Mouse (Mus musculus) lung, embryonic 16.5 days (tissue): ENCODE results near the gene Smim24. TPM values are rescaled to one million over a fixed set of nuclear protein-coding genes. Genes with fewer than 3 reads are reported as not detected.

Experiments used
- ATAC-seq: fragments of 200-750 bp; cut with Nextera tagmentation; 2 replicates; pipeline ENCODE4 v1.8.0; 2017; ENCODE audit warnings: low read depth, mild to moderate bottlenecking, moderate library complexity
- H3K27ac ChIP-seq: fragments of 300-500 bp; sonication (generic); 2 replicates; pipeline ENCODE4 v1.5.1; 2014; ENCODE audit warnings: mild to moderate bottlenecking, control low read depth, low read length
- H3K27me3 ChIP-seq: fragments of 300-500 bp; sonication (generic); 2 replicates; pipeline ENCODE4 v1.6.1; 2014; ENCODE audit warnings: low read depth, low read length, mixed read lengths; ENCODE audit not compliant: control insufficient read depth, insufficient read depth
- H3K36me3 ChIP-seq: fragments of 300-500 bp; sonication (generic); 2 replicates; pipeline ENCODE4 v1.6.1; 2014; ENCODE audit warnings: low read length; ENCODE audit not compliant: control insufficient read depth, insufficient read depth
- H3K4me1 ChIP-seq: fragments of 300-500 bp; sonication (generic); replicated peaks from 2 replicates; pipeline ENCODE4 v1.6.1; 2014; ENCODE audit warnings: low read length, mixed read lengths; ENCODE audit not compliant: control insufficient read depth, insufficient read depth
- H3K4me2 ChIP-seq: fragments of 300-500 bp; sonication (generic); 2 replicates; pipeline ENCODE4 v1.6.1; 2014; ENCODE audit warnings: low read depth, low read length, control low read depth
- H3K4me3 ChIP-seq: fragments of 300-500 bp; sonication (generic); 2 replicates; pipeline ENCODE4 v1.5.1; 2014; ENCODE audit warnings: mild to moderate bottlenecking, low read length, control low read depth
- H3K9ac ChIP-seq: fragments of 300-500 bp; sonication (generic); 2 replicates; pipeline ENCODE4 v1.6.1; 2014; ENCODE audit warnings: low read length, control low read depth
- H3K9me3 ChIP-seq: fragments of 300-500 bp; sonication (generic); 2 replicates; pipeline ENCODE4 v1.6.1; 2016; ENCODE audit warnings: low read length; ENCODE audit not compliant: control insufficient read depth
- WGBS: fragments of 180-500 bp; shearing (Covaris S2); extraction: QIAGEN DNeasy Blood & Tissue Kit; methylation state at CpG from one replicate; pipeline ENCODE4 v1.1.7; 2014; 5-methylcytosine and 5-hydroxymethylcytosine counted together
- polyA plus RNA-seq: library from polyadenylated mRNA; unstranded; fragments of >200 nt; fragmentation: Nextera tagmentation; extraction: Ambion mirVana; gene quantifications from 2 replicates; pipeline ENCODE4 v1.2.1, GENCODE M21; 2015

Smim24 gene
- polyA plus RNA-seq, 1 experiment from 2014 or later = 7.9 TPM

- Histone ChIP-seq H3K36me3 (peaks cover 47% of the 10 kb centered on the region), H3K9ac (peak overlapping the region; percentile 7; the same call in 1 of the 2 replicates), H3K4me3 (no peak overlapping the region), H3K27me3 (no peaks in the 10 kb centered on the region), H3K4me1 (peaks cover 58% of the 10 kb centered on the region), H3K4me2 (no peak overlapping the region), H3K9me3 (no peaks in the 10 kb centered on the region), H3K27ac (no peak overlapping the region)
- ATAC-seq = no peak
- WGBS = 29% methylated on average over 9 of the region's 9 CpGs
These were observed 11.2 kb downstream of the Smim24 start for GRCm38 (mm10) chr10:81404082-81404481.

GRCm38 (mm10) chr10:81404720-81405119 is 11.9 kb downstream of the Smim24 start:
- no peaks in the 10 kb centered on the region for H3K27me3 ChIP-seq
- 65% methylated on average over 18 of the region's 18 CpGs for WGBS
- H3K4me3 ChIP-seq = no peak overlapping the region
- peak overlapping the region; percentile 23; the same call in 1 of the 2 replicates for H3K4me2 ChIP-seq
- peaks cover 62% of the 10 kb centered on the region for H3K4me1 ChIP-seq
- no peak for ATAC-seq
- H3K27ac ChIP-seq = peak overlapping the region; percentile 33; the same call in 1 of the 2 replicates
- H3K36me3 ChIP-seq = peaks cover 40% of the 10 kb centered on the region
- no peaks in the 10 kb centered on the region for H3K9me3 ChIP-seq
- H3K9ac ChIP-seq = no peak overlapping the region

- ATAC-seq = no peak
- 53% methylated on average over 13 of the region's 13 CpGs for WGBS
- H3K36me3 ChIP-seq = peaks cover 31% of the 10 kb centered on the region
- no peak overlapping the region for H3K4me3 ChIP-seq
- H3K27ac ChIP-seq = no peak overlapping the region
- no peak overlapping the region for H3K4me2 ChIP-seq
- H3K27me3 ChIP-seq = no peaks in the 10 kb centered on the region
- no peak overlapping the region for H3K9ac ChIP-seq
- no peaks in the 10 kb centered on the region for H3K9me3 ChIP-seq
- peaks cover 68% of the 10 kb centered on the region for H3K4me1 ChIP-seq
These were observed 12.8 kb downstream of the Smim24 start for GRCm38 (mm10) chr10:81405588-81406201.

GRCm38 (mm10) chr10:81406504-81407440 is 13.9 kb downstream of the Smim24 start:
- Histone ChIP-seq H3K9me3 (no peaks in the 10 kb centered on the region), H3K4me2 (peak overlapping the region; percentile 23), H3K4me1 (peaks cover 73% of the 10 kb centered on the region), H3K4me3 (peak overlapping the region; percentile 21), H3K9ac (peak overlapping the region; percentile 32; the same call in 1 of the 2 replicates), H3K27me3 (no peaks in the 10 kb centered on the region), H3K36me3 (peaks cover 31% of the 10 kb centered on the region), H3K27ac (peak overlapping the region; percentile 8; the same call in 1 of the 2 replicates)
- WGBS = 46% methylated on average over 24 of the region's 24 CpGs
- ATAC-seq = no peak

- peak; percentile 31; the same call in 1 of the 2 replicates for ATAC-seq
- Histone ChIP-seq H3K4me3 (peak overlapping the region; percentile 21), H3K27ac (peak overlapping the region; percentile 72), H3K4me2 (peak overlapping the region; percentile 23), H3K9me3 (no peaks in the 10 kb centered on the region), H3K4me1 (peaks cover 73% of the 10 kb centered on the region), H3K36me3 (peaks cover 31% of the 10 kb centered on the region), H3K27me3 (no peaks in the 10 kb centered on the region), H3K9ac (peak overlapping the region; percentile 41; the same call in 1 of the 2 replicates)
- 22% methylated on average over 31 of the region's 31 CpGs for WGBS
These were observed 14.9 kb downstream of the Smim24 start for GRCm38 (mm10) chr10:81407539-81408423.

GRCm38 (mm10) chr10:81408424-81408729 is 15.5 kb downstream of the Smim24 start:
- H3K9me3 ChIP-seq = no peaks in the 10 kb centered on the region
- ATAC-seq = no peak
- no peaks in the 10 kb centered on the region for H3K27me3 ChIP-seq
- H3K4me3 ChIP-seq = no peak overlapping the region
- H3K27ac ChIP-seq = peak overlapping the region; percentile 72
- H3K4me2 ChIP-seq = peak overlapping the region; percentile 8; the same call in 1 of the 2 replicates
- 57% methylated on average over 13 of the region's 13 CpGs for WGBS
- H3K9ac ChIP-seq = 0 out of 2 replicates have a peak overlapping the region, but pooled peaks have one; percentile 41
- H3K36me3 ChIP-seq = peaks cover 31% of the 10 kb centered on the region
- peaks cover 73% of the 10 kb centered on the region for H3K4me1 ChIP-seq

- 28% methylated on average over 9 of the region's 9 CpGs for WGBS
- Histone ChIP-seq H3K36me3 (peaks cover 27% of the 10 kb centered on the region), H3K27ac (peak overlapping the region; percentile 97), H3K4me1 (peaks cover 73% of the 10 kb centered on the region), H3K4me2 (no peak overlapping the region; the same call in 1 of the 2 replicates), H3K27me3 (no peaks in the 10 kb centered on the region), H3K9ac (no peak overlapping the region), H3K4me3 (no peak overlapping the region), H3K9me3 (no peaks in the 10 kb centered on the region)
- peak; percentile 41 for ATAC-seq
These were observed 16.0 kb downstream of the Smim24 start for GRCm38 (mm10) chr10:81408871-81409291.

GRCm38 (mm10) chr10:81409330-81409729 is 16.5 kb downstream of the Smim24 start:
- H3K4me2 ChIP-seq = peak overlapping the region; percentile 52
- peak overlapping the region; percentile 97 for H3K27ac ChIP-seq
- H3K9ac ChIP-seq = peak overlapping the region; percentile 39; the same call in 1 of the 2 replicates
- no peak for ATAC-seq
- H3K27me3 ChIP-seq = no peaks in the 10 kb centered on the region
- H3K36me3 ChIP-seq = peaks cover 26% of the 10 kb centered on the region
- H3K4me3 ChIP-seq = peak overlapping the region; percentile 37
- peaks cover 77% of the 10 kb centered on the region for H3K4me1 ChIP-seq
- 31% methylated on average over 8 of the region's 8 CpGs for whole genome bisulfite sequencing
- H3K9me3 ChIP-seq = no peaks in the 10 kb centered on the region
